Mouse (Mus musculus): ENCODE measurements around the gene Pamr1. TPM values are rescaled to one million over a fixed set of nuclear protein-coding genes. Genes with fewer than 3 reads are reported as not detected.

The Pamr1 gene
- polyA plus RNA-seq, 1 experiment from 2014 or later: 9.1 TPM

DNA sequence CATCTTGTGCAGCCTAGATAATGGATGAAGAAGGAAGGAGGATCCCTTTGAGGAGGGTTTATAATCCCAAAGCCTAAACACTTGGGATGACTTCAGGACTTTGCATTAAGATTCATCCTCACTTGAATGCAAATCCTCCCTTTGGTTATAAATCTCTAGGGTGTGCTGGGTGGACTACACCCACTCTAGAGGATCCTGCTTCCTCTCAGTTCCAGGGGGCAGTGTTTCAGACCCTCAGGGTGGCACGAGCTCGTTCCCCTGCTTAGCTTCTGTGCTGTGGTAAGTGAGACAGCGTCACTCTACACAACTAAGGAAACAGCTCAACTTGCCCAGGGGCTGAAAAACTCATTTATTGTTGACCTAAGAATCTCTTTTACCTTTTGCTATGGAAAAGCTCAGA lies 1.8 kb downstream of the Pamr1 start:
- WGBS: 10% methylated on average over 3 of the region's 3 CpGs
- no peak overlapping the region for H3K4me2 ChIP-seq (replicated peaks)

DNA sequence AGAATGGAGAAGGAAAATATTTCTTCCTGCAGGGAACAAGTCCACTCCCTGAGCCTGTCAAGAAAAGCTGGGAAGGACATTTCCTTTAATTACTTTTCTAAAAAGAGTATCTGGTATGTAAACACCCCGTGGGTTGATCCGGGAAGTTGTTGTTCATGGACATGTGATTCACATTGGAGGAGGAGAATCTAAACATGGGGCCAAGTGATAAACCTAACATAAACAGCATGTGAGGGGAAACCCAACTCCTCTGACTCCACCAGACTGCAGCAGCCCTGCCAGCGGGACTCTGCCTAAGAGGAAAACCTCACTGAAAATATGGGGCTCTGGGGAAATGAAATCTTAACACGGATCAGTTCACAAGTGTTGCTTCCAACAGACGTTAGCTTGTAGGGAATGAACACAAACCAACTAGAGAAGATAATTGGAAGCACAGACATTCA lies 2.3 kb downstream of the Pamr1 start:
- no peak for ATAC-seq (ENCODE audit: insufficient number of reproducible peaks, insufficient read depth, low FRiP score, low TSS enrichment)
- Histone ChIP-seq H3K9ac (no peak overlapping the region), H3K27me3 (no peaks in the 10 kb centered on the region; the same call in 1 of the 2 replicates), H3K36me3 (no peaks in the 10 kb centered on the region), H3K4me3 (no peak overlapping the region), H3K9me3 (no peaks in the 10 kb centered on the region), H3K4me2 (replicated peaks) (no peak overlapping the region), H3K4me1 (peaks cover 22% of the 10 kb centered on the region), H3K27ac (no peak overlapping the region)
- 20% methylated on average over 5 of the region's 5 CpGs for WGBS

More for the DNA sequence above, 1.8 kb downstream of the Pamr1 start:
- H3K27ac ChIP-seq: no peak overlapping the region
- H3K27me3 ChIP-seq: no peaks in the 10 kb centered on the region; the same call in 1 of the 2 replicates
- H3K4me1 ChIP-seq: peaks cover 22% of the 10 kb centered on the region
- H3K36me3 ChIP-seq: no peaks in the 10 kb centered on the region
- ATAC-seq (ENCODE audit: insufficient number of reproducible peaks, insufficient read depth, low FRiP score, low TSS enrichment): no peak
- no peak overlapping the region for H3K4me3 ChIP-seq
- H3K9ac ChIP-seq: no peak overlapping the region
- no peaks in the 10 kb centered on the region for H3K9me3 ChIP-seq

DNA sequence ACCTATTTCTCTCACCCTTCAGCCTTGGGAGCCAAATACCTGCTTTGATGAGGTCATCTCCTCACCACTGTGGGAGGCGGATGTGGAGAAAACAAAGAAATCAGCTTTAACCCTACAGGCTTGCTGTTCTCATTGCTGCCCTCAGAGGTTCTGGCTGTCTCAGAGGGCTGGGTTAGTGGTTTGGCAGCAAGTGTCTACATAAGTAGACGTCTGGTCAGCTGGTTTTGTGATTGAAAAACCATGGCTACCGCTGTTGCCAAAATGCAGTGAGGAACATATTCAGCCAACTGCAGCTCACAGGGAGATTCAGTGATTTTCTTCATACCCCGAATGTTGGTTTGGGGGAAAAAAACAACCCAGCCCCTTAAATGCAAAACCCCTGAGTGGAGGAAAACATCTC lies 7.3 kb downstream of the Pamr1 start:
- 79% methylated on average over 4 of the region's 4 CpGs for WGBS
- Histone ChIP-seq H3K4me2 (replicated peaks) (no peak overlapping the region), H3K27ac (no peak overlapping the region), H3K9ac (no peak overlapping the region), H3K4me1 (peaks cover 6% of the 10 kb centered on the region; the same call in 1 of the 2 replicates), H3K36me3 (no peaks in the 10 kb centered on the region), H3K9me3 (no peaks in the 10 kb centered on the region), H3K4me3 (no peak overlapping the region), H3K27me3 (no peaks in the 10 kb centered on the region)
- ATAC-seq (ENCODE audit: insufficient number of reproducible peaks, insufficient read depth, low FRiP score, low TSS enrichment): no peak

DNA sequence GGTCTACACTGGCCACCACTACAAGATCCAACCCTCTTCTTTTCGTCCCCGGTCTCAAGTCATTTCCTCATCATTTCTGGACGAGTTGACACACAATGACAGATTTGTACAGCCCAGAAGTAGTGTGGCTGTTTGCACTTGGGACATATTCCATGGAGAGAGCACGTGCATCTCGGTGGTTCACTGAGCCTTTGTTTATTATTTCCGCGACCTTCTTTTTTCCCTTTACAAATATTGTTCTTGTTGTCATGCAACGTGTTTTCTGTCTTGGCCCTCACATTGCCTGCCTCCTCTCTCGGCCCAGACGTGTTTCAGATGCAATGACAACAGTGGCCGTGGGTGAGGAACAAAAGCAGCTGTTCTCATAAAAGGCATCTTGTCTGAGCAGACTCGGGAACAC lies 9.2 kb downstream of the Pamr1 start:
- H3K4me3 ChIP-seq: no peak overlapping the region
- no peak for ATAC-seq (ENCODE audit: insufficient number of reproducible peaks, insufficient read depth, low FRiP score, low TSS enrichment)
- H3K9me3 ChIP-seq: no peaks in the 10 kb centered on the region
- H3K27ac ChIP-seq: no peak overlapping the region
- H3K36me3 ChIP-seq: no peaks in the 10 kb centered on the region
- H3K4me1 ChIP-seq: no peaks in the 10 kb centered on the region
- H3K4me2 ChIP-seq (replicated peaks): no peak overlapping the region
- H3K27me3 ChIP-seq: no peaks in the 10 kb centered on the region
- 79% methylated on average over 12 of the region's 12 CpGs for WGBS
- no peak overlapping the region for H3K9ac ChIP-seq

DNA sequence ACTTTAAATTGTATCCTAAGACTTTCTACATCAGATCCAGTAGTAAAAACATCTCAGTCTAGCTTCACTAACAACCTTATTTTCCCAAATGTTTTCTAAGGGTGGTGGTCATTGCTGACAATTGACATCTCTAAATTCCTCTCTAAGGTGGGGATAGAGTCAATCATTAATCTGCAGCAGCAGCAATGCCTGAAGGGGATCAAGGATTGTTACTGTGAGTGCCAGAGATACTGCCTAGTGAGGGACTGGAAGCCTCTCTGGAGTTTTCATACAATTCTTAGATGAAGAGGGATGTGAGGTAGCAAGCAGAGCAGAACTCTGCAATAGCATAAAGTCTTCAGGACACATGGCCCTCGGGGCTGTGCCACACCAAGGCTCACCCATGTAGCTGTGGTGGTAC lies 14.0 kb downstream of the Pamr1 start:
- Histone ChIP-seq H3K4me2 (replicated peaks) (no peak overlapping the region), H3K4me3 (no peak overlapping the region), H3K27me3 (no peaks in the 10 kb centered on the region), H3K36me3 (no peaks in the 10 kb centered on the region), H3K9me3 (no peaks in the 10 kb centered on the region), H3K27ac (no peak overlapping the region), H3K4me1 (no peaks in the 10 kb centered on the region), H3K9ac (no peak overlapping the region)
- ATAC-seq (ENCODE audit: insufficient number of reproducible peaks, insufficient read depth, low FRiP score, low TSS enrichment): no peak
- WGBS: 71% methylated on average over 1 of the region's 1 CpGs

DNA sequence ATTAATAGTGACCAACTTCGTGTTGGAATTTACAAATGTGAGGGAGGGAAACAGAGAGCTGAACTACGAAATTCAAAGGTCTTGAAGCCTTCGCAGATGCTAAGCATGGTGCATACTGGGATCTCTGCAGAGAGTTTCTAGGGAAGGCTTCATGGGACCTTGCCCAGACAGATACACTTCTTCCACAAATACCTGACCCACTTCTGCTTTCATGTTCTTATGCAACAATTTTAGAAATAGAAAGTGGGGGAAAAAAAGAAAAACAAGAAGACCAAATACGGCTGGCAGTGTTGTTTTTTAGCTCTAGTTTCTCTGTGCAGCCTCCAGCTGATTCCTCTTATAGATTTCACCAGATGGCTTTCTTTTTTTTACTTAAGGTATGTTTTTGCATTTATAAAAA lies 29.4 kb downstream of the Pamr1 start:
- no peak for ATAC-seq (ENCODE audit: insufficient number of reproducible peaks, insufficient read depth, low FRiP score, low TSS enrichment)
- WGBS: 69% methylated on average over 4 of the region's 4 CpGs
- no peaks in the 10 kb centered on the region for H3K36me3 ChIP-seq
- H3K4me1 ChIP-seq: no peaks in the 10 kb centered on the region
- H3K4me3 ChIP-seq: no peak overlapping the region
- H3K27ac ChIP-seq: no peak overlapping the region
- no peak overlapping the region for H3K9ac ChIP-seq
- no peaks in the 10 kb centered on the region for H3K9me3 ChIP-seq
- no peak overlapping the region for H3K4me2 ChIP-seq (replicated peaks)
- no peaks in the 10 kb centered on the region for H3K27me3 ChIP-seq

DNA sequence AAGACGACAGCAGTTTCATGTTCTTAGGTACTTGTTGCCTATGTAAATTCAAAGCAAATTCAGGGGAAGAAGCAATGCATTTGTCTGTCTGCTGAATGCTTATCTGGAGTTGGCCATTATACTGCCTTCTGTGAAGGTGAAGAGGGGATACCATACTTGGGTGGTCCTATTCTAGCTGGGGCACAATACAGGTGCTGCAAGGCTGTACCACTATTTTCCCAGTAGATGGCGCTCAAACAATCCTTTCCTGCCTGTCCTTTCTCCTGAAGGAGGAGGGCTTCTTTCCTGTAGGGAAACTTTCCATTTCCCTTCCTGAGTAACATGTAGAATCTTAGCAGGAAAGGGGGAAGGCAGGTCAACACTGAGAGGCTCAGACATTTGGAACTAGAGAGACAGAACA lies 40.2 kb downstream of the Pamr1 start:
- no peak overlapping the region for H3K4me2 ChIP-seq (replicated peaks)
- H3K4me1 ChIP-seq: no peaks in the 10 kb centered on the region
- no peaks in the 10 kb centered on the region for H3K27me3 ChIP-seq
- H3K27ac ChIP-seq: no peak overlapping the region
- H3K9me3 ChIP-seq: no peaks in the 10 kb centered on the region
- H3K36me3 ChIP-seq: no peaks in the 10 kb centered on the region
- WGBS: 32% methylated on average over 2 of the region's 2 CpGs
- no peak overlapping the region for H3K9ac ChIP-seq
- no peak overlapping the region for H3K4me3 ChIP-seq
- ATAC-seq (ENCODE audit: insufficient number of reproducible peaks, insufficient read depth, low FRiP score, low TSS enrichment): no peak

DNA sequence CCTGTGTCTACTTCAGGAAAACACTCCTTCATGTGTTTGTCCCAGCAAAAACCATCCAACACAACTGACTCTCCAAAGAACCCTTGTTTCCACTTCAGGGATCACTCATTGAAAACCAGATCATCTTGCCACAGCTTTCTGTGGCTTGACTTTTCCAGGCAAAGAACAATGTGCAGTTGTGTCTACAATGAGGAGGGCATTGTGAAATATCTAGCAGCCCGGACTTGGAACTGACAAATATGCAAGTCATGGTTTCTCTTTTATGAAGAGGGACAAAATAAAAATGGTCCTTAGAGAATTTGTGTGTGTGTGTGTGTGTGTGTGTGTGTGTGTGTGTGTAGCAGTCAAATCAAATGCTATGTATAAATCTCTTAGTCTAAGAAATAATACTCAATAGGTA lies 44.7 kb downstream of the Pamr1 start:
- Histone ChIP-seq H3K4me3 (no peak overlapping the region), H3K4me1 (0 out of 2 replicates have a peak, but pooled peaks cover 5% of the 10 kb centered on the region), H3K9ac (no peak overlapping the region), H3K4me2 (replicated peaks) (no peak overlapping the region), H3K27ac (no peak overlapping the region), H3K9me3 (no peaks in the 10 kb centered on the region), H3K27me3 (no peaks in the 10 kb centered on the region), H3K36me3 (no peaks in the 10 kb centered on the region)
- WGBS: 67% methylated on average over 1 of the region's 1 CpGs
- ATAC-seq (ENCODE audit: insufficient number of reproducible peaks, insufficient read depth, low FRiP score, low TSS enrichment): no peak

DNA sequence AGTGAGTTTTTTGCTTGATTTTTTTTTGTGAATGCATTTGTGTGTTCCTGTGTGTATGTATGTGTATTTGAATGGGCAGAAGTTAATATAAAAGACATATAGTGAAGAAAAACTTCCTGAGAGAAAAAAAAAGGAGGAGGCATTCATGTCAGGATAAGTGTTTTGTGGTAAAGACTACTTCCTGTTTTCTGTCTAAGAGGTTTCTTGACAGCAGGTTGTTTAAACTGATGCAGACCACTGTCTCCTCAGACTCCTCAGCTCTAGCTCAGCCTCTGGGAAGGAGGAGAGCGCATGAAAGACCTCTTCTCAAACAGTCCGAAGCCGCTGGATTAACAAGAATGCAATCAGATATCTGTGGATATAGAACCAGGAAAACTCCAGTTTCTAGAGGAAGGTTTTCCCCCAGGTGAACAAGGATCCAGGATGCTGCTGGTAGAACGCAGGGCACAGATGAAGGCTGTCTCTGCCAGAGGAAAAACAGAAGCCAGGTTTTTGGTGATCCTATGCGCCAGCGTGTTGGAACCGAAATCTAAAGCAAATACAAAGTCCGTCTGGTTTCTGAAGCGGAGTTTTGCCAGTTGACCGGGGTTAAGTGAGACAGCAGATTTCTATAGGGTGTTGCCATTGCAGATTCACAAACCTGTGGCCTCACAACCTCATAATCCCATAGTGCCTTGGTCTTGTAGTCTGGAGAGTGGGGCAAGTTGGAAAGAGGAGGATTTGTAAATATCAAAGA lies 45.8 kb downstream of the Pamr1 start:
- Histone ChIP-seq H3K9ac (no peak overlapping the region), H3K27ac (no peak overlapping the region), H3K9me3 (no peaks in the 10 kb centered on the region), H3K4me3 (no peak overlapping the region), H3K4me1 (0 out of 2 replicates have a peak, but pooled peaks cover 6% of the 10 kb centered on the region), H3K36me3 (no peaks in the 10 kb centered on the region), H3K4me2 (replicated peaks) (no peak overlapping the region), H3K27me3 (no peaks in the 10 kb centered on the region)
- WGBS: 90% methylated on average over 10 of the region's 10 CpGs
- no peak for ATAC-seq (ENCODE audit: insufficient number of reproducible peaks, insufficient read depth, low FRiP score, low TSS enrichment)

DNA sequence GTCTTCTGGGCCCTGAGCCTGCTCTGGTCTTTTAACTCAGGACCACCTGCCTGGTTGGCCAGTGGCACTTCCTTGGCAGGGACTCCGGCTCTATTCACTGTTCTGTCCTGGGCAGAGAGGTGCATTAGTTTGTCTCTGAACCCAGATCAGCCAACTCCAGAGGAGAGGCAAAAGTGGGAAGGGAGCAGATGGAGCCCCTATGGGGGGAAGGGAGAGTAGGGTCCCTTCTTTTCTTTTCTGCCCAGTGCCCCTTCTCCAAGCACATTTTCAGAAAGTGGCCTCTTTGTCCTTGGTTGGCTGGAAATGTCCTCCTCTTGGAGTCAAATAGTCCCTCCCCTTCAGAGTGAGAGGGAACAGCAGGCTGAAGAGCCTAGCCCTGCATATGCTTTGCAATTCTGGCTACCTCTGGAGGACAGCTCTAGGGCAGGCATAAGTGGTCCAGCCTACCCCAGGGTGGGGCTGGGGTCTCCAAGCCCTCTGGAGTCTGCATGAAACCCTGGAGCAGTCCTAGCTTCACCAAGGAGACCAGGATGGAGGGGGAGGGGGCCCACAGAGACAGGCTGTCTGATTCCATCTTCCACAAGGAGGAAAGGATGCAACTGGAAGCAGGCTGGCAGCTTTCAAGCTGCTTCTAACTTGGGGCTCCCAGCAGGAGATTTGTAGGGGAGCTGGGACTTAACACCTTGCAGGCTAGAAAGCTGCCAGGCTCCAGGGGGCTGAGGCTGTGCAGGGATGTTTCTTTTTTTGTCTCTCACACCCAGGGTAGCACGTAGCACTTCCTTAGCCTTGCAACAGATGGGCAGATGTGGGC lies 49.3 kb downstream of the Pamr1 start:
- Histone ChIP-seq H3K4me2 (replicated peaks) (no peak overlapping the region), H3K4me1 (0 out of 2 replicates have a peak, but pooled peaks cover 6% of the 10 kb centered on the region), H3K27me3 (no peaks in the 10 kb centered on the region), H3K27ac (no peak overlapping the region), H3K4me3 (no peak overlapping the region), H3K9me3 (no peaks in the 10 kb centered on the region), H3K36me3 (no peaks in the 10 kb centered on the region), H3K9ac (no peak overlapping the region)
- 36% methylated on average over 2 of the region's 2 CpGs for WGBS
- 0 out of 2 replicates have a peak, but pooled peaks have one; percentile 35 for ATAC-seq (ENCODE audit: insufficient number of reproducible peaks, insufficient read depth, low FRiP score, low TSS enrichment)

DNA sequence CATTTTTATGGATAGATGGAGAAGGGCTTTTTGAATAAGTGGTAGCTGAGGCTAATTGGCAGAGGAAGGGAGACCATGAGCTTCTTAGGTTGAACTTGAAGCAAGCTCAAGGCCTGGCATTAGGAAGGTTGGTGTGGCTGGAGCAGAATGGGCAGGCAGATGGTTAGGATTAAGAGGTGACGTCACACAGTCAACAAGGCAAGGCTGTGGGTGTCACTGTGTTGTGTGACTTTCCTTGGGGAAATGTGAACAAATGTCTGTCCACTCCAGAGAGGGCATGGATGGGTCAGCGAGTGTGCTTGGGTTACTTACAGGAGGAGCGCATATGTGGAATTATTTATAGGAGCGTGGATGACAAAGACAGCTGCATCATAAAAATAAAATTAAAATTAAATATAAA lies 50.7 kb downstream of the Pamr1 start:
- Histone ChIP-seq H3K27ac (no peak overlapping the region), H3K9me3 (no peaks in the 10 kb centered on the region)

DNA sequence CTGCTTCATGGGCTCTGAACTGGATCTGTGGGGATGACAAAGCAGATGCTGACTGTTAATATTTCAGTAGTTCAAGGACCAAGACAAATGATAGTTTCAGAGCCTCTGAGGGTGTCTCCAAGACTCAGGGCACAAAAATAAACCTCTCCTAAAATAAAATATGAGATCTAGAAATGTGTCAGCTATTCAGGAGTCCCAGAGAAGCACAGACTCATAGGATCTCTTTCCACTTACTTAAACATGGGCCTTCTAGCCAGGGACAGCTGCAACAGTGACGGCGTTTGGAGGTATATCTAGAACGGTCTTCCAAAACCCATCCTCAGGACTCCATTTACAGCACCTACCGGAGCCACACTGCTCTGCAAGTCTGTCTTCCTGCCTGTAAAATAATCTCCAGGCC lies 60.7 kb downstream of the Pamr1 start:
- Histone ChIP-seq H3K36me3 (no peaks in the 10 kb centered on the region), H3K4me1 (no peaks in the 10 kb centered on the region)
- ATAC-seq (ENCODE audit: insufficient number of reproducible peaks, insufficient read depth, low FRiP score, low TSS enrichment): no peak

More for the DNA sequence above, 50.7 kb downstream of the Pamr1 start:
- Histone ChIP-seq H3K4me2 (replicated peaks) (no peak overlapping the region), H3K36me3 (no peaks in the 10 kb centered on the region), H3K27me3 (no peaks in the 10 kb centered on the region), H3K4me3 (no peak overlapping the region), H3K4me1 (0 out of 2 replicates have a peak, but pooled peaks cover 6% of the 10 kb centered on the region), H3K9ac (no peak overlapping the region)
- ATAC-seq (ENCODE audit: insufficient number of reproducible peaks, insufficient read depth, low FRiP score, low TSS enrichment): no peak
- 89% methylated on average over 4 of the region's 4 CpGs for WGBS

More for the DNA sequence above, 60.7 kb downstream of the Pamr1 start:
- Histone ChIP-seq H3K27ac (no peak overlapping the region), H3K4me3 (no peak overlapping the region), H3K4me2 (replicated peaks) (no peak overlapping the region), H3K27me3 (no peaks in the 10 kb centered on the region), H3K9ac (no peak overlapping the region), H3K9me3 (no peaks in the 10 kb centered on the region)
- 92% methylated on average over 4 of the region's 4 CpGs for WGBS
